Mouse (Mus musculus) adrenal gland, postnatal 36 days (tissue): ENCODE results near the gene Olfr191. TPM values are rescaled to one million over a fixed set of nuclear protein-coding genes. Genes with fewer than 3 reads are reported as not detected.
"Not testable (repeated sequence)": the region's sequence is repeated elsewhere in the genome, so short reads cannot be mapped to it uniquely, and the experiment has no call there.

Source experiments
- DNase-seq, 2 experiments: peaks; one replicate each; pipeline ENCODE4 v3.0.0; 2021; ENCODE audit warnings: mixed read lengths in 1 of 2
- long read RNA-seq, 2 experiments: library from polyadenylated mRNA; stranded (forward); transcript quantifications; one replicate each; pipeline ENCODE4 v2.0.0; 2021; ENCODE audit warnings: borderline sequencing depth in 2 of 2
- total RNA-seq, 2 experiments: library from RNA; stranded (reverse); gene quantifications; 2 replicates each; pipeline ENCODE4 v1.2.3; 2021

Olfr191 gene
- total RNA-seq = not detected
- long read RNA-seq, experiment 1 = 0 reads
- long read RNA-seq, experiment 2 = 0 reads

GRCm38 (mm10) chr16:59089722-59090121 lies at the start of gene Olfr191:
TSS of gene Olfr191 (minus strand) at chr16:59089822.
- DNase-seq = not testable (repeated sequence)

- DNase-seq = no peak
Observed at GRCm38 (mm10) chr16:59130740-59131139, 41.1 kb upstream of the Olfr191 start.

GRCm38 (mm10) chr16:59120969-59121368 lies 31.3 kb upstream of the Olfr191 start, which contains the start of gene Olfr194:
TSS of gene Olfr194 (minus strand) at chr16:59121069.
- DNase-seq = no peak

- DNase-seq = no peak
Observed at GRCm38 (mm10) chr16:59111781-59112180, 22.2 kb upstream of the Olfr191 start, which contains the start of gene Olfr193. TSS of gene Olfr193 (minus strand) at chr16:59111881.

- DNase-seq = peak; percentile 12 to 14
Observed at GRCm38 (mm10) chr16:59108522-59108921, 18.9 kb upstream of the Olfr191 start.

GRCm38 (mm10) chr16:59105312-59105711 lies 15.7 kb upstream of the Olfr191 start:
- DNase-seq = no peak

GRCm38 (mm10) chr16:59081113-59081512 lies 8.5 kb downstream of the Olfr191 start:
- not testable (repeated sequence) for DNase-seq

- no peak for DNase-seq
Observed at GRCm38 (mm10) chr16:59077905-59078304, 11.7 kb downstream of the Olfr191 start, which contains the start of gene Olfr190. TSS of gene Olfr190 (minus strand) at chr16:59078005.

GRCm38 (mm10) chr16:59073520-59073919 lies 16.1 kb downstream of the Olfr191 start:
- no peak for DNase-seq

GRCm38 (mm10) chr16:59071755-59072154 lies 17.9 kb downstream of the Olfr191 start:
- no peak for DNase-seq

- DNase-seq = not testable (repeated sequence)
Observed at GRCm38 (mm10) chr16:59062411-59062810, 27.2 kb downstream of the Olfr191 start.

- not testable (repeated sequence) for DNase-seq
Observed at GRCm38 (mm10) chr16:59049286-59049685, 40.3 kb downstream of the Olfr191 start.

GRCm38 (mm10) chr16:59048860-59049259 lies 40.8 kb downstream of the Olfr191 start:
- no peak for DNase-seq

GRCm38 (mm10) chr16:59047579-59047978 lies 42.0 kb downstream of the Olfr191 start:
- no peak for DNase-seq

- no peak for DNase-seq
Observed at GRCm38 (mm10) chr16:59045835-59046234, 43.8 kb downstream of the Olfr191 start.

- no peak for DNase-seq
Observed at GRCm38 (mm10) chr16:59039710-59040109, 49.9 kb downstream of the Olfr191 start, which contains the start of gene Olfr187. TSS of gene Olfr187 (minus strand) at chr16:59039767.

Other genes starting within 250 kb of the Olfr191 start
- not detected for gene Olfr177, start 215.1 kb downstream of the Olfr191 start, total RNA-seq
- gene Olfr178, start 197.8 kb downstream of the Olfr191 start, total RNA-seq = not detected
- gene Olfr181, start 161.1 kb downstream of the Olfr191 start, total RNA-seq = not detected
- gene Olfr180, start 160.4 kb downstream of the Olfr191 start, total RNA-seq = not detected
- not detected for gene Olfr183, start 94.5 kb downstream of the Olfr191 start, total RNA-seq
- not detected for gene Olfr186, start 59.5 kb downstream of the Olfr191 start, total RNA-seq
- not detected for gene Olfr187, start 50.1 kb downstream of the Olfr191 start, total RNA-seq
- not detected for gene Olfr190, start 11.8 kb downstream of the Olfr191 start, total RNA-seq
- not detected for gene Olfr193, start 22.1 kb upstream of the Olfr191 start, total RNA-seq
- not detected for gene Olfr194, start 31.2 kb upstream of the Olfr191 start, total RNA-seq
- not detected for gene Olfr195, start 57.2 kb upstream of the Olfr191 start, total RNA-seq
- gene Olfr196, start 80.6 kb upstream of the Olfr191 start, total RNA-seq = not detected
- gene Olfr198, start 113.7 kb upstream of the Olfr191 start, total RNA-seq = not detected
- not detected for gene Olfr199, start 129.9 kb upstream of the Olfr191 start, total RNA-seq
- gene Olfr201, start 182.8 kb upstream of the Olfr191 start, total RNA-seq = not detected
- not detected for gene Olfr202, start 197.0 kb upstream of the Olfr191 start, total RNA-seq
- gene Olfr203, start 209.1 kb upstream of the Olfr191 start, total RNA-seq = not detected
- not detected for gene Olfr204, start 228.4 kb upstream of the Olfr191 start, total RNA-seq
- gene Olfr205, start 241.3 kb upstream of the Olfr191 start, total RNA-seq = not detected